Mouse (Mus musculus): Measurements from ENCODE around the gene Hsbp1. TPM values are rescaled to one million over a fixed set of nuclear protein-coding genes. Genes with fewer than 3 reads are reported as not detected.

Hsbp1 gene
- polyA plus RNA-seq, 1 experiment from 2014 or later, result 825 TPM

Other genes starting within 250 kb of the Hsbp1 start
- gene Mlycd, start 50.4 kb downstream of the Hsbp1 start, polyA plus RNA-seq (2014; fragmentation: Nextera tagmentation; extraction: Ambion mirVana), result 15.8 and 16.1 TPM in 2 replicates
- 0.31 and 0.35 TPM in 2 replicates for gene Osgin1, start 89.6 kb downstream of the Hsbp1 start, polyA plus RNA-seq (2014; fragmentation: Nextera tagmentation; extraction: Ambion mirVana)
- 36.5 and 39.6 TPM in 2 replicates for gene Necab2, start 102.2 kb downstream of the Hsbp1 start, polyA plus RNA-seq (2014; fragmentation: Nextera tagmentation; extraction: Ambion mirVana)
- not detected in 2 replicates for gene Slc38a8, start 157.2 kb downstream of the Hsbp1 start, polyA plus RNA-seq (2014; fragmentation: Nextera tagmentation; extraction: Ambion mirVana)
- gene Mbtps1, start 214.2 kb downstream of the Hsbp1 start, polyA plus RNA-seq (2014; fragmentation: Nextera tagmentation; extraction: Ambion mirVana), result 42.5 and 64.8 TPM in 2 replicates
- gene Hsdl1, start 230.7 kb downstream of the Hsbp1 start, polyA plus RNA-seq (2014; fragmentation: Nextera tagmentation; extraction: Ambion mirVana), result 158 and 176 TPM in 2 replicates
- gene Dnaaf1, start 230.7 kb downstream of the Hsbp1 start, polyA plus RNA-seq (2014; fragmentation: Nextera tagmentation; extraction: Ambion mirVana), result 0.15 and 0.48 TPM in 2 replicates

Measured in neural tube, embryonic 14.5 days (tissue).